Mouse (Mus musculus) limb, embryonic 11.5 days (tissue): Measurements from ENCODE around the gene Trank1. TPM values are rescaled to one million over a fixed set of nuclear protein-coding genes. Genes with fewer than 3 reads are reported as not detected.

Experiments
- ATAC-seq: fragments of 200-750 bp; cut with Nextera tagmentation; 2 replicates; pipeline ENCODE4 v1.8.0; 2017; ENCODE audit warnings: low read depth; ENCODE audit not compliant: insufficient number of reproducible peaks, low FRiP score, low TSS enrichment
- DNase-seq: peaks from one replicate; pipeline ENCODE4 v3.0.0-alpha.2; 2015; ENCODE audit warnings: low spot score
- H3K27ac ChIP-seq: fragments of 300-500 bp; sonication (generic); replicated peaks from 2 replicates; pipeline ENCODE4 v1.5.1; 2014; ENCODE audit warnings: low read depth, mild to moderate bottlenecking, low read length
- H3K27me3 ChIP-seq: fragments of 300-500 bp; sonication (generic); 2 replicates; pipeline ENCODE4 v1.6.1; 2014; ENCODE audit warnings: mild to moderate bottlenecking, low read length, mixed read lengths; ENCODE audit not compliant: control insufficient read depth, insufficient read depth
- H3K36me3 ChIP-seq: fragments of 300-500 bp; sonication (generic); 2 replicates; pipeline ENCODE4 v1.6.1; 2014; ENCODE audit warnings: mild to moderate bottlenecking, low read length, moderate library complexity, mixed read lengths; ENCODE audit not compliant: control insufficient read depth, insufficient read depth
- H3K4me1 ChIP-seq: fragments of 300-500 bp; sonication (generic); 2 replicates; pipeline ENCODE4 v1.6.1; 2014; ENCODE audit warnings: low read length, mixed read lengths; ENCODE audit not compliant: control insufficient read depth, insufficient read depth
- H3K4me2 ChIP-seq: fragments of 300-500 bp; sonication (generic); 2 replicates; pipeline ENCODE4 v1.6.1; 2014; ENCODE audit warnings: low read depth, mild to moderate bottlenecking, moderate library complexity; ENCODE audit not compliant: severe bottlenecking
- H3K4me3 ChIP-seq: fragments of 300-500 bp; sonication (generic); 2 replicates; pipeline ENCODE4 v1.5.1; 2014; ENCODE audit warnings: low read depth, low read length
- H3K9ac ChIP-seq: fragments of 300-500 bp; sonication (generic); 2 replicates; pipeline ENCODE4 v1.6.1; 2014; ENCODE audit warnings: mild to moderate bottlenecking, low read length
- H3K9me3 ChIP-seq: fragments of 300-500 bp; sonication (generic); 2 replicates; pipeline ENCODE4 v1.6.1; 2016; ENCODE audit warnings: low read length; ENCODE audit not compliant: control insufficient read depth
- whole genome bisulfite sequencing: fragments of 180-500 bp; shearing (Covaris S2); extraction: QIAGEN DNeasy Blood & Tissue Kit; methylation state at CpG from one replicate; pipeline ENCODE4 v1.1.7; 2014; 5-methylcytosine and 5-hydroxymethylcytosine counted together
- polyA plus RNA-seq: library from polyadenylated mRNA; unstranded; fragments of >200 nt; fragmentation: Nextera tagmentation; extraction: Ambion mirVana; gene quantifications from 2 replicates; pipeline ENCODE4 v1.2.1, GENCODE M21; 2014

Trank1 gene
- polyA plus RNA-seq, 1 experiment from 2014 or later, result 0.08 TPM

GRCm38 (mm10) chr9:111273958-111274357 lies 37.6 kb upstream of the Trank1 start:
- no peak overlapping the region for H3K4me3 ChIP-seq
- peaks cover 13% of the 10 kb centered on the region for H3K4me1 ChIP-seq
- H3K9me3 ChIP-seq, result no peaks in the 10 kb centered on the region
- DNase-seq (no peak), ATAC-seq (no peak)
- H3K27me3 ChIP-seq, result no peaks in the 10 kb centered on the region
- peak overlapping the region; percentile 80 for H3K4me2 ChIP-seq
- H3K27ac ChIP-seq, result no peak overlapping the region
- H3K9ac ChIP-seq, result no peak overlapping the region
- H3K36me3 ChIP-seq, result no peaks in the 10 kb centered on the region
- WGBS, result 88% methylated on average over 1 of the region's 1 CpGs

DNA sequence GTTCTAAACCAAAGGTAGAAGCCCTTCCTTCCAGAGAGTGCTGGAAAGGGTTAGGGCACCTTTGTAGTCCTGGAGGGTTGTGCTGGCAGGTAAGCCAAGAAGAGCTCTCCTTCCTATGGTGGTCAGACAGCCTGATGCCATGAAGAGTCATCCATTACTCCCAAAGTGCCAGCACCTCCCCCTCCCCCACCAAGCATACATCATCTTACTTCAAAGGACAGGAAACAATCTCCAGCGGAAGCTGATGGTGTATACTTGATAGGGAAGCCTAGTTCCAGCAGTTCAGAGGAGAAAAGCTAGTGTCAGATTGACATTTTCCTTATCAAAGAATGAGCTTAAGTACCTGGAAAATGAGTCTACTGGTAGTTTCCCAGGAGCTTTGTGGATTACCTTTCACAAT lies 36.4 kb upstream of the Trank1 start:
- peaks cover 3% of the 10 kb centered on the region; the same call in 1 of the 2 replicates for H3K36me3 ChIP-seq

GRCm38 (mm10) chr9:111285061-111285460 lies 26.5 kb upstream of the Trank1 start:
- ATAC-seq (no peak), DNase-seq (no peak)
- H3K27me3 ChIP-seq, result no peaks in the 10 kb centered on the region
- no peaks in the 10 kb centered on the region for H3K4me1 ChIP-seq
- no peak overlapping the region for H3K27ac ChIP-seq
- no peak overlapping the region for H3K4me3 ChIP-seq
- H3K9me3 ChIP-seq, result no peaks in the 10 kb centered on the region
- H3K4me2 ChIP-seq, result no peak overlapping the region
- no peak overlapping the region for H3K9ac ChIP-seq
- WGBS, result 52% methylated on average over 3 of the region's 3 CpGs
- H3K36me3 ChIP-seq, result no peaks in the 10 kb centered on the region

More for the DNA sequence above, 36.4 kb upstream of the Trank1 start:
- 21% methylated on average over 1 of the region's 1 CpGs for WGBS
- no peaks in the 10 kb centered on the region for H3K9me3 ChIP-seq
- H3K4me2 ChIP-seq, result peak overlapping the region; percentile 31; the same call in 1 of the 2 replicates
- H3K9ac ChIP-seq, result no peak overlapping the region
- DNase-seq, result no peak
- no peak for ATAC-seq
- H3K4me1 ChIP-seq, result peaks cover 13% of the 10 kb centered on the region
- H3K27me3 ChIP-seq, result no peaks in the 10 kb centered on the region
- H3K4me3 ChIP-seq, result no peak overlapping the region
- H3K27ac ChIP-seq, result no peak overlapping the region

GRCm38 (mm10) chr9:111285676-111286075 lies 25.9 kb upstream of the Trank1 start:
- H3K27me3 ChIP-seq, result no peaks in the 10 kb centered on the region
- ATAC-seq, result no peak
- DNase-seq, result peak; percentile 34
- H3K4me3 ChIP-seq, result no peak overlapping the region
- H3K9ac ChIP-seq, result no peak overlapping the region
- H3K9me3 ChIP-seq, result no peaks in the 10 kb centered on the region
- 21% methylated on average over 5 of the region's 5 CpGs for WGBS
- no peak overlapping the region for H3K27ac ChIP-seq
- no peak overlapping the region for H3K4me2 ChIP-seq
- H3K4me1 ChIP-seq, result no peaks in the 10 kb centered on the region
- no peaks in the 10 kb centered on the region for H3K36me3 ChIP-seq

DNA sequence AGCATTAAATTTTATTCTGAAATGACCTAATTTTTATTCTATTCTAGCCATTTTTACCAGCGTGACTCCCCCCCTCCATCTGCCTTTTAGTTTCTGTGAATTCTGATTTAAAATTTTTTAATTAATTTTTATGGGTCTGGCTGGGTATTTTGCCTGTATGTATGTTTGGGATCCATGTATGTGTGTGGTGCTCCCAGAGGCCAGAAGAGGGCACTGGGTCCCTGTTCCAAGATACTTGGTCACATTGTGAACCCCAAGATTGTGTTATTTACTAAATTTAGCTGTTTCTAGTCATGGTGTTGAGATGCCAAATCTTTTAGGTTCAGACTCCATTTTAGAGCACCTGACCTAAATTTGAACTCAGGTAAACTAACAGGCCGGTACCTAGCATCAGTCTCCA lies 25.1 kb upstream of the Trank1 start:
- Histone ChIP-seq H3K27me3 (no peaks in the 10 kb centered on the region), H3K36me3 (no peaks in the 10 kb centered on the region), H3K27ac (no peak overlapping the region), H3K4me1 (no peaks in the 10 kb centered on the region), H3K4me2 (no peak overlapping the region), H3K4me3 (no peak overlapping the region), H3K9ac (no peak overlapping the region), H3K9me3 (no peaks in the 10 kb centered on the region)
- DNase-seq (no peak), ATAC-seq (no peak)
- 85% methylated on average over 2 of the region's 2 CpGs for WGBS

- H3K36me3 ChIP-seq, result no peaks in the 10 kb centered on the region
- H3K27ac ChIP-seq, result no peak overlapping the region
- H3K9me3 ChIP-seq, result no peaks in the 10 kb centered on the region
- no peak for DNase-seq
- no peaks in the 10 kb centered on the region for H3K27me3 ChIP-seq
- no peak overlapping the region for H3K4me2 ChIP-seq
- H3K9ac ChIP-seq, result no peak overlapping the region
- WGBS, result 93% methylated on average over 4 of the region's 4 CpGs
- ATAC-seq, result no peak
- no peaks in the 10 kb centered on the region for H3K4me1 ChIP-seq
- no peak overlapping the region for H3K4me3 ChIP-seq
These were observed 23.6 kb upstream of the Trank1 start for GRCm38 (mm10) chr9:111287956-111288355.

DNA sequence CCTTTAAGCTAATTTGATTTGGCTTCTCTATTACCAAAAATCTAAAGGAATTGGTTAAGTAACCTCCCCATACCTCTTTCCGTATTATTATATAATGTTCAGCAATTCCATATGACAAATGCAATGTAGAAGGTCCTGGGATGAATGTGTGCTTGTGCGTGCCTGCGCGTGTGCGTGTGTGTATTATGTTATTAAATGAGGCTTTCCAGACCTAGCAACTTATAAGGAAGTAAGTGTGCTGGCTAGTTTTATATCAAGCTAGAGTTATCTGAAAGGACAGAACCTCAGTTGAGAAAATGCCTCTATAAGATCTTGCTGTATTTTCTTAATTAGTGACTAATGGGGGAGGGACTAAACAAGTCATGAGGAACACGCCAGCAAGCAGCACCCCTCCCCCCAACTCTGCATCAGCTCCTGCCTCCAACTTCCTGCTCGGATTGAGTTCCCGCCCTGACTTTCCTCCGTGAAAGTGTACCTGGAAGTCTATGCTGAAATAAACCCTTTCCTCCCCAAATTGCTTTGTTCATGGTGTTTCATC lies 22.2 kb upstream of the Trank1 start:
- H3K4me1 ChIP-seq, result no peaks in the 10 kb centered on the region
- H3K4me3 ChIP-seq, result no peak overlapping the region
- no peaks in the 10 kb centered on the region for H3K27me3 ChIP-seq
- H3K27ac ChIP-seq, result no peak overlapping the region
- no peaks in the 10 kb centered on the region for H3K36me3 ChIP-seq
- ATAC-seq, result peak; percentile 59; the same call in 1 of the 2 replicates
- H3K4me2 ChIP-seq, result no peak overlapping the region
- no peaks in the 10 kb centered on the region for H3K9me3 ChIP-seq
- no peak overlapping the region for H3K9ac ChIP-seq
- WGBS, result 49% methylated on average over 9 of the region's 9 CpGs
- peak; percentile 60 for DNase-seq

DNA sequence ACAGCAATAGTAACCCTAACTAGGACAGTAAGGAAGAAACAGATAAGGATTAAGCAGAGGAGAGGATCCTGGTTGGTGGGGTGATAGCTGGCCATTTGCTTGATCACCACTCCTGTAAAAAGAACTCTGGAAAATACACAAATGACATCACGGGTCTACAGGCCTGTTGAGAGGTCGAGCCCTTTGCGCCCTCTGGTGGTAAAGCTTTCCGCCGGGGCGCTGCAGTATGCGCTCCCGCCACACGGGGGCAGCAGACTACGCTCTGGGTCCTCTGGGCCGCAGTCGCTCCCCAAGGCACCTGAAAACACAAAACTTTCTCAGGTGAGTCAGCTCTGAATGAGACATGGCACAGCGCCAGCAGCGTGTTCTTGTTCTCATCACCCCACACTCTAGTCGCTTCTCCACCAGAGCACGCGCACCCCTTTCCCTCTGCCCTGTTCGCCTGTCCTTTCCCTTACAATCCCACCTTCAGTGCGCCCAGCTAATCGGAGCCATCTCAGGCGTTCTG lies 21.7 kb upstream of the Trank1 start:
- Histone ChIP-seq H3K27me3 (no peaks in the 10 kb centered on the region), H3K9me3 (no peaks in the 10 kb centered on the region), H3K9ac (no peak overlapping the region), H3K27ac (no peak overlapping the region), H3K4me2 (no peak overlapping the region), H3K36me3 (no peaks in the 10 kb centered on the region), H3K4me1 (no peaks in the 10 kb centered on the region), H3K4me3 (no peak overlapping the region)
- ATAC-seq (peak; percentile 73), DNase-seq (peak; percentile 97)
- WGBS, result 16% methylated on average over 21 of the region's 21 CpGs
